Mouse (Mus musculus): ENCODE measurements around the gene Mapkap1.

DNA sequence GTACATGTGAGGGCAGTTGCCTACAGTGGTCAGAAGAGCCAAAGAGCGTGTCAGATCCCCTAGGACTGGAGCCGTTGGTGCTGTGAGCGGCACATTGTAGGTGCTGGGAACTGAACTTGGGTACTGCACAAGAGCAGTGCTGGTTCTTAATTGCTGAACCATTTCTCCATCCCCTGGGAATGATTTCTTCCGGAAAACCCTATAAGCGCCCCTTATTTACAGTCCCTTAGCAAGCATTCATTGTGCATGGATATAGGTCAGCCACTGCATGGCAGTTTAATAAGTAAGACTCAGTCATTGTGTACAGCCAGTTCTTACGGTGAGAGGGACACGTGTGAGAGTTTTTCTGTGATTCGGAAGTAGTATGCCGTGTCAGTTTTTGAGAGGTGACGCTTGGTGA, 1.8 kb downstream of the Mapkap1 start:
- TF ChIP-seq CTCF (IDR thresholded peaks at IDR 0.05; ENCODE audit: low read depth), result no peak
- no peak for TF ChIP-seq EP300 (IDR thresholded peaks at IDR 0.05; ENCODE audit: low read depth)
